Mouse (Mus musculus) embryonic stem cell, embryonic (primary cell): ENCODE results near the gene Gmeb2.

Experiments
- CTCF ChIA-PET, 4 experiments: fragments of 300-600 bp in 2 of 4; fragments of 350-600 bp in 2 of 4; sonication (Branson Sonifier 250); formaldehyde crosslinking; loops; one replicate each; lab custom pipeline; 2022; ENCODE audit warnings: inconsistent platforms in 2 of 4; lab: Charles Lee
- POLR2A ChIA-PET, 4 experiments: fragments of 300-600 bp in 2 of 4; fragments of 350-600 bp in 2 of 4; sonication (Branson Sonifier 250); formaldehyde crosslinking; loops; one replicate each; lab custom pipeline; 2022; ENCODE audit warnings: antibody characterized with exemption in 4 of 4, inconsistent platforms in 1 of 4; lab: Charles Lee

The Gmeb2 gene

GRCm38 (mm10) chr2:181287958-181288350 lies at the start of gene Gmeb2:
TSS of gene Gmeb2 (minus strand) at chr2:181288035.
- ChIA-PET CTCF (interaction anchor here in 1 of 4 experiments (0.8 kb wide), 1 partner anchor 43 kb away, joined by 3 read pairs; no protein-coding TSS in a partner anchor), POLR2A (interaction anchor here in 2 of 4 experiments (0.9 to 2.0 kb wide), 8 partner anchors 10 to 101 kb away, joined by 3 to 9 read pairs (median 4); partner anchors contain the start of genes Ppdpf (in 1 of the 2) and Stmn3 (in 1 of the 2))

DNA sequence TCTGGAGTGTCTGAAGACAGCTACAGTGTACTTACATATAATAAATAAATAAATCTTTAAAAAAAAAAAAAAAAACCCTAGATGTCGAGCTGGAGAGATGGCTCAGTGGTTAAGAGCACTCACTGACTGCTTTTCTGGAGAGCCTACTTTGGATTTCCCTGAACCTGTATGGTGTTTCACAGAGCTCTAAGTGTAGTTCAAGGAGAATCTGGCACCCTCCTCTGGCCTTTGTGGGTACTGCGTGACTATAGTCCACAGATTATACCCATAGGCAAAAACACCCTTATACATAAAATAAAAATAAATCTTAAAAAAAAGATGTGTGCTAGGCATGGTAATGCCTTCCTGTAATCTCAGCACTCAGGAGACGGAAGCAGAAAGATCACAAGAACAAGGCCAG lies 46.2 kb upstream of the Gmeb2 start:
- ChIA-PET POLR2A (interaction anchor here in 3 of 4 experiments (0.6 to 7.2 kb wide), 24 partner anchors 8 to 223 kb away, joined by 3 to 103 read pairs (median 6); partner anchors contain the start of genes Ppdpf (in 2 of the 3), Zgpat (in 2 of the 3), Arfrp1 (in 1 of the 3) and Rtel1 (in 1 of the 3)), CTCF (interaction anchor here (0.6 to 3.3 kb wide), 35 partner anchors 9 to 449 kb away, joined by 3 to 43 read pairs (median 4); partner anchors contain the start of genes Ppdpf (in 3 of the 4), Rtel1 (in 1 of the 4) and Tcea2 (in 1 of the 4))

- POLR2A ChIA-PET: interaction anchor here (0.6 to 7.2 kb wide), 30 partner anchors 9 to 421 kb away, joined by 3 to 103 read pairs (median 4); partner anchors contain the start of genes Arfrp1 (in 2 of the 4), Rtel1 (in 2 of the 4), Dnajc5 (in 1 of the 4) and Ppdpf (in 1 of the 4)
- CTCF ChIA-PET: interaction anchor here in 3 of 4 experiments (0.7 to 3.3 kb wide), 7 partner anchors 13 to 175 kb away, joined by 3 to 43 read pairs (median 7); partner anchors contain the start of genes Ppdpf (in 2 of the 3) and Rtel1 (in 1 of the 3)
Measured at GRCm38 (mm10) chr2:181332542-181332941, 44.7 kb upstream of the Gmeb2 start.

GRCm38 (mm10) chr2:181326098-181326497 lies 38.3 kb upstream of the Gmeb2 start:
- CTCF ChIA-PET: no interaction called here
- POLR2A ChIA-PET: interaction anchor here in 2 of 4 experiments (1.1 to 9.0 kb wide), 3 partner anchors 6 to 31 kb away, joined by 3 to 103 read pairs (median 22); no protein-coding TSS in a partner anchor

DNA sequence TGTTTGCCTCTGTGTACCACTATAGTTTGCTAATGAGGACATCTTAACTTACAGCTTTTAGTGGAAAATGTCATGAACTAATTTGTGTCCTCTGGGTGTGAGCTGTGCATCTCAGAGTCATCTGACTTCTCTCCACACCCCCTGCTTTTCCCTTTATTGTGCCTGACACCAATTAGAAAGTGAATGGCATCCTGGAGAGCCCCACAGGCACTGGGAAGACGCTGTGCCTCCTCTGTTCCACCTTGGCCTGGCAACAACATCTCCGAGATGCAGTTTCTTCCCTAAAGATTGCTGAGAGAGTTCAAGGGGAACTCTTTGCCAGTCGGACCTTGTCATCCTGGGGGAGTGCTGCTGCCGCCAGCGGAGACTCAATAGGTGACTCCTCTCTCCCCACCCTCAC lies 34.3 kb upstream of the Gmeb2 start:
- CTCF ChIA-PET: interaction anchor here (0.5 to 1.5 kb wide), 5 partner anchors 12 to 135 kb away, joined by 3 to 5 read pairs (median 3); partner anchors contain the start of gene Ppdpf (in 1 of the 4)
- POLR2A ChIA-PET: interaction anchor here in 3 of 4 experiments (1.1 to 9.0 kb wide), 15 partner anchors 10 to 198 kb away, joined by 3 to 103 read pairs (median 4); partner anchors contain the start of genes Dnajc5 (in 1 of the 3) and Ppdpf (in 1 of the 3)

DNA sequence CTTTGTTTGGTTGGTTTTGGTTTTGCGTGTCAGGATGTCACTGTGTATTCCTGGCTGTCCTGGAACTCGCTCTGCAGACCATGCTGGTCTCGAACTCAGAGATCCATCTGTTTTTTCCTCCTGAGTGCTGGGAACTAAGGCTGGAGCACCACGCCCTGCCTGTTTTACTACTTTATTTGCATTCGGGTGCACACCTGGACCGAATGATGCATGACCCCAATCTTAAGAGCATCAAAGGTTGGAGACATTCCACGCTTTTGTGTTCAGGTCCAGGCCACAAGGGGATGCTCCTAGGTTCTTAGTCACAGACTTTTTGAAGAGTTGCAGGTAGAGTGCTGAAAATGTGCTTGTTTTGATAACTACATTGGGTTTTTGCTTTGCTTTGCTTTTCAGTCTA lies 32.3 kb upstream of the Gmeb2 start:
- ChIA-PET CTCF (interaction anchor here (0.6 to 3.2 kb wide), 11 partner anchors 12 to 359 kb away, joined by 3 to 16 read pairs (median 4); partner anchors contain the start of gene Ppdpf (in 3 of the 4)), POLR2A (interaction anchor here (0.6 to 9.0 kb wide), 33 partner anchors 7 to 281 kb away, joined by 3 to 103 read pairs (median 5); partner anchors contain the start of genes Arfrp1 (in 3 of the 4), Zgpat (in 3 of the 4), Ppdpf (in 2 of the 4) and Fndc11 (in 1 of the 4))

GRCm38 (mm10) chr2:181319248-181320102 lies 31.6 kb upstream of the Gmeb2 start, which contains the start of gene Rtel1:
TSS of gene Rtel1 (plus strand) at chr2:181319739.
- CTCF ChIA-PET: interaction anchor here (0.6 to 3.2 kb wide), 14 partner anchors 12 to 359 kb away, joined by 3 to 16 read pairs (median 4); partner anchors contain the start of genes Ppdpf (in 4 of the 4), Arfrp1 (in 1 of the 4) and Zgpat (in 1 of the 4)
- POLR2A ChIA-PET: interaction anchor here (0.6 to 9.0 kb wide), 46 partner anchors 8 to 1144 kb away, joined by 3 to 103 read pairs (median 4); partner anchors contain the start of genes Arfrp1 (in 3 of the 4), Ppdpf (in 3 of the 4), Zgpat (in 3 of the 4) and Fndc11 (in 2 of the 4)

- POLR2A ChIA-PET: interaction anchor here in 3 of 4 experiments (0.5 to 2.0 kb wide), 14 partner anchors 9 to 287 kb away, joined by 3 to 8 read pairs (median 3); partner anchors contain the start of genes Arfrp1 (in 2 of the 3), Ppdpf (in 1 of the 3), Tpd52l2 (in 1 of the 3) and Zgpat (in 1 of the 3)
- CTCF ChIA-PET: interaction anchor here in 2 of 4 experiments (0.6 to 1.0 kb wide), 2 partner anchors 209 to 365 kb away, joined by 3 to 6 read pairs; no protein-coding TSS in a partner anchor
Measured at GRCm38 (mm10) chr2:181314080-181314810, 26.4 kb upstream of the Gmeb2 start, which contains the start of gene Stmn3. TSS of gene Stmn3 (minus strand) at chr2:181314500.

- CTCF ChIA-PET: interaction anchor here in 3 of 4 experiments (0.6 to 1.0 kb wide), 4 partner anchors 149 to 1390 kb away, joined by 3 to 6 read pairs (median 3); no protein-coding TSS in a partner anchor
- POLR2A ChIA-PET: interaction anchor here in 3 of 4 experiments (0.5 to 2.1 kb wide), 16 partner anchors 8 to 674 kb away, joined by 3 to 13 read pairs (median 4); partner anchors contain the start of genes Arfrp1 (in 2 of the 3), Ppdpf (in 1 of the 3), Tpd52l2 (in 1 of the 3) and Zgpat (in 1 of the 3)
Measured at GRCm38 (mm10) chr2:181313344-181314079, 25.7 kb upstream of the Gmeb2 start.

- CTCF ChIA-PET: interaction anchor here in 1 of 4 experiments (0.6 kb wide), 3 partner anchors 17 to 1390 kb away, joined by 3 to 4 read pairs (median 3); no protein-coding TSS in a partner anchor
- POLR2A ChIA-PET: interaction anchor here in 3 of 4 experiments (0.6 to 2.1 kb wide), 12 partner anchors 9 to 673 kb away, joined by 3 to 13 read pairs (median 3); no protein-coding TSS in a partner anchor
Measured at GRCm38 (mm10) chr2:181313006-181313343, 25.1 kb upstream of the Gmeb2 start.

DNA sequence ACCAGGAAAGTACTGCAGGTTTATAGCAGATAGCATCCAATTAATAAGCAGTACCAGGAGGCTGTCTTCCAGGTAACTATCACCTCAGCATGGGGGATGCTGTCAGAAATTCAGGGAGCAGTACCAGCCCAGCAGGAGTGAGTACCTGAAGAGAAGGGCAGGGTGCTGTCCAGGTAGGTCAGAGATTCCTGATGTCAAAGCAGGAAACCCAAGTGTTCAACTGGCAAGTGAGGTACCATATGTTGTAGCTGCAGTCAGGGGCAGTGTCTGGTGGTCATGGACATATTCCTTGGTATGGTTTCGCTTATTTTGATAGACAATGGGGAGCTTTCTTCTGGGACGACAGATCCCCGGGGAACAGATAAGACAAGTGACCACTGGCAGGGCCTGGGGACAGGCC lies 24.6 kb upstream of the Gmeb2 start:
- ChIA-PET CTCF (interaction anchor here in 1 of 4 experiments (0.6 kb wide), 1 partner anchor 16 kb away, joined by 4 read pairs; no protein-coding TSS in a partner anchor), POLR2A (interaction anchor here in 2 of 4 experiments (0.6 to 2.1 kb wide), 9 partner anchors 9 to 123 kb away, joined by 3 to 13 read pairs (median 3); no protein-coding TSS in a partner anchor)

- CTCF ChIA-PET: interaction anchor here (0.5 to 3.0 kb wide), 49 partner anchors 9 to 427 kb away, joined by 3 to 21 read pairs (median 4); partner anchors contain the start of genes Ppdpf (in 3 of the 4), Rtel1 (in 2 of the 4), Srms (in 2 of the 4) and Arfrp1 (in 1 of the 4)
- POLR2A ChIA-PET: interaction anchor here (0.6 to 3.3 kb wide), 43 partner anchors 8 to 371 kb away, joined by 3 to 32 read pairs (median 4); partner anchors contain the start of genes Ppdpf (in 3 of the 4), Rtel1 (in 3 of the 4), Arfrp1 (in 2 of the 4) and Zgpat (in 2 of the 4)
Measured at GRCm38 (mm10) chr2:181307144-181307804, 19.4 kb upstream of the Gmeb2 start.

DNA sequence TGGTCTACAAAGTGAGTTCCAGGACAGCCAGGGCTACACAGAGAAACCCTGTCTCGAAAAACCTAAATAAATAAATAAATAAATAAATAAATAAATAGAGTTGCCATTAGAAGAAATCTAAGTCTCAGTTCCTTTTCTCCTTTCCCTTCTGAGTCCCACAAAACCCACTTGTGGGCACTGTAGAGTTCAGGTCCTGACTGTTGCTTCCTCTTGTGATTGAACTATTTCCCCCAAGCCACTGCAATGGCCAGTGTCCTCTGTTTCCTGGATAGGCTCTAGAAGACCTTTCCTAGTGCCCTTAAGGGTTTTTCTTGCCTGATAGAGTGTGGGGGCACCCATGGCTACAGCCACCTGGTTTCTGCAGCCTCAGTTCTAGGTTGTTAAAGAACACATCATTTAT lies 17.1 kb upstream of the Gmeb2 start:
- POLR2A ChIA-PET: interaction anchor here in 1 of 4 experiments (1.1 to 1.2 kb wide), 2 partner anchors 8 to 28 kb away, joined by 3 to 5 read pairs; no protein-coding TSS in a partner anchor
- CTCF ChIA-PET: interaction anchor here in 1 of 4 experiments (1.0 kb wide), 1 partner anchor 118 kb away, joined by 3 read pairs; the partner anchor contains the start of gene Ppdpf

DNA sequence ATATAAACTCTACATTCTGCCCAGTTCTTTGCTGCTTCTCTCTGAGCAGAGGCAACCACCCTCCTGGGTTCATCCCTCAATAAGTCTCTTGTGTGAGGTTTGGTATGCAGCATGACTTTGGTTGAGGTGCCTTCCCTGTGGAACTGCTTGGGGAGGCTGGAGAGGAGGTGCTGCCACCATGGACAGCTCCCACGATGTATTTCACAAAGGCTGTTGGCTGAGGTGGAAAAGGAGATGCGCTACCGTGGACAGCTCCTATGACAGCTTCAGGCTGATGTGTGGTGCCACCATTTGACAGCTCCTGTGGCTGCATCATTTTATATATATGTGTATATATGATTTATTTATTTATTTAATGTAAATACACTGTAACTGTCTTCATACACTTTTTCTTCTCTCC lies 14.2 kb upstream of the Gmeb2 start:
- ChIA-PET POLR2A (interaction anchor here in 2 of 4 experiments (0.6 to 2.6 kb wide), 9 partner anchors 10 to 413 kb away, joined by 3 to 11 read pairs (median 3); partner anchors contain the start of genes Oprl1 (in 1 of the 2), Ppdpf (in 1 of the 2) and Rtel1 (in 1 of the 2)), CTCF (interaction anchor here in 2 of 4 experiments (0.8 to 2.7 kb wide), 6 partner anchors 21 to 297 kb away, joined by 3 to 9 read pairs (median 3); partner anchors contain the start of genes Ppdpf (in 2 of the 2) and Samd10 (in 1 of the 2))
